Mouse (Mus musculus) neural tube, embryonic 12.5 days (tissue): ENCODE measurements around the gene Fv1. TPM values are rescaled to one million over a fixed set of nuclear protein-coding genes. Genes with fewer than 3 reads are reported as not detected.
A peak's percentile ranks its signal among the peaks of the same experiment; 100 is the strongest.
"Not testable (repeated sequence)": the region's sequence is repeated elsewhere in the genome, so short reads cannot be mapped to it uniquely, and the experiment has no call there.

Experiments
- ATAC-seq: fragments of 200-750 bp; cut with Nextera tagmentation; 2 replicates; pipeline ENCODE4 v1.8.0; 2017; ENCODE audit warnings: low read depth, mild to moderate bottlenecking, moderate TSS enrichment, moderate library complexity; ENCODE audit not compliant: low FRiP score
- H3K27ac ChIP-seq: fragments of 300-500 bp; sonication (generic); 2 replicates; pipeline ENCODE4 v1.5.1; 2016
- H3K27me3 ChIP-seq: fragments of 300-500 bp; sonication (generic); replicated peaks from 2 replicates; pipeline ENCODE4 v1.6.1; 2016; ENCODE audit warnings: mild to moderate bottlenecking
- H3K36me3 ChIP-seq: fragments of 300-500 bp; sonication (generic); 2 replicates; pipeline ENCODE4 v1.6.1; 2016; ENCODE audit warnings: mild to moderate bottlenecking
- H3K4me1 ChIP-seq: fragments of 300-500 bp; sonication (generic); 2 replicates; pipeline ENCODE4 v1.6.1; 2016
- H3K4me2 ChIP-seq: fragments of 300-500 bp; sonication (generic); replicated peaks from 2 replicates; pipeline ENCODE4 v1.6.1; 2016; ENCODE audit warnings: mild to moderate bottlenecking
- H3K4me3 ChIP-seq: fragments of 300-500 bp; sonication (generic); 2 replicates; pipeline ENCODE4 v1.5.1; 2016
- H3K9ac ChIP-seq: fragments of 300-500 bp; sonication (generic); 2 replicates; pipeline ENCODE4 v1.6.1; 2016; ENCODE audit warnings: mild to moderate bottlenecking
- H3K9me3 ChIP-seq: fragments of 300-500 bp; sonication (generic); 2 replicates; pipeline ENCODE4 v1.6.1; 2016; ENCODE audit warnings: mild to moderate bottlenecking
- WGBS: fragments of 180-500 bp; shearing (Covaris S2); methylation state at CpG from one replicate; pipeline ENCODE4 v1.1.7; 2016; 5-methylcytosine and 5-hydroxymethylcytosine counted together
- polyA plus RNA-seq: library from polyadenylated mRNA; unstranded; fragments of >200 nt; fragmentation: Nextera tagmentation; extraction: Ambion mirVana; gene quantifications from 2 replicates; pipeline ENCODE4 v1.2.1, GENCODE M21; 2016

Fv1 gene
- 15.3 and 15.7 TPM in 2 replicates for polyA plus RNA-seq

- Histone ChIP-seq H3K4me1 (peaks cover 23% of the 10 kb centered on the region), H3K27me3 (no peaks in the 10 kb centered on the region), H3K36me3 (peaks cover 44% of the 10 kb centered on the region), H3K9ac (peak within 1 kb of the TSS; percentile 75), H3K27ac (no peak within 1 kb of the TSS), H3K9me3 (no peaks in the 10 kb centered on the region), H3K4me2 (peak within 1 kb of the TSS; percentile 80), H3K4me3 (peak within 1 kb of the TSS; percentile 76)
- peak; percentile 98 for ATAC-seq
- WGBS = under 1% methylated on average over 30 of the region's 30 CpGs
Observed at GRCm38 (mm10) chr4:147868450-147869031, at the start of gene Fv1, which contains the start of gene Miip. Gene Fv1 (plus strand): TSS chr4:147868979. Gene Miip (minus strand): TSS chr4:147868816.

GRCm38 (mm10) chr4:147819659-147820058, 49.1 kb upstream of the Fv1 start:
- ATAC-seq, H3K4me2 ChIP-seq, H3K27me3 ChIP-seq, H3K4me3 ChIP-seq, H3K27ac ChIP-seq, H3K4me1 ChIP-seq, H3K9ac ChIP-seq: not testable (repeated sequence)
- WGBS = 83% methylated on average over 7 of the region's 7 CpGs
- Histone ChIP-seq H3K36me3 (peaks cover 15% of the 10 kb centered on the region), H3K9me3 (peaks cover 48% of the 10 kb centered on the region)

DNA sequence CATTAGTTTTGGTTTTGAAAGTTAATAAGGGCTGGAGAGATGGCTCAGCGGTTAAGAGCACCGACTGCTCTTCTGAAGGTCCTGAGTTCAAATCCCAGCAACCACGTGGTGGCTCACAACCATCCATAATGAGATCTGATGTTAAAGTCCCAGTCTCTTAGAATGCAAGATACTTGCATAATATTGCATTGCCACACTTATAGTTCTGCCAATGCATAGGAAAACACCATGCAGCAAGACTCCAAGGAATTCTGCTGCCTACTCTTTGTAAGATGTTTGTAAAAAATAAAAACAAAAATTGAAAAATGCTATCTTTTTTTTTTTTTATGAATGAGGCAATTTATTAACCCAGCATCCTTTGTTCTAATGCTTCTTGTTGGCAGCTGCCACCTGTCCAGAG, 47.4 kb upstream of the Fv1 start:
- not testable (repeated sequence) for H3K27ac ChIP-seq

DNA sequence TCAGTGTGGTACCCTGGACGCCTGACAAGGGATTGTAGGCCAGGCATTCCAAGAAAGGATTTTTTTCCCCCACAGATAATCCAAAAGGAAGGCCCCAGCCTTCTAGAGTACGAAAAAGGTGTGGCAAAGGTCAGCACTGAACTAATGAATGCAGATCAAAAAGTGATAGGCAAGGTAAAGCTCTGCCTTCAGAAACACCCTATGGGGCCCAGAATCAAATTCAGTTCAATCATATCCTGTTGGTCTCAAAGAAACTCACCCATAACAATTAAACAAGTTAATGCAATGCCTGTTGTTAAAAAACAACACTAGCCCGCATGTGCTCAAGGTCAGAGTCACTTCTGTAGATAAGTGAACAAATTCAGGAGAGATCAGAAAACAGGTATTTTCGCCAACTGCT, 44.4 kb upstream of the Fv1 start:
- 89% methylated on average over 4 of the region's 4 CpGs for WGBS
- Histone ChIP-seq H3K36me3 (peaks cover 62% of the 10 kb centered on the region), H3K27ac (no peak overlapping the region), H3K4me3 (no peak overlapping the region), H3K4me1 (no peaks in the 10 kb centered on the region), H3K9me3 (peaks cover 72% of the 10 kb centered on the region), H3K9ac (no peak overlapping the region), H3K27me3 (no peaks in the 10 kb centered on the region), H3K4me2 (no peak overlapping the region)
- no peak for ATAC-seq

More for the DNA sequence above, 47.4 kb upstream of the Fv1 start:
- not testable (repeated sequence) for H3K4me1 ChIP-seq, H3K27me3 ChIP-seq, H3K4me2 ChIP-seq, H3K9ac ChIP-seq, H3K4me3 ChIP-seq, ATAC-seq
- 91% methylated on average over 3 of the region's 3 CpGs for WGBS
- peaks cover 32% of the 10 kb centered on the region for H3K36me3 ChIP-seq
- peaks cover 61% of the 10 kb centered on the region for H3K9me3 ChIP-seq

GRCm38 (mm10) chr4:147839282-147839681, 29.5 kb upstream of the Fv1 start:
- H3K27ac ChIP-seq, H3K27me3 ChIP-seq, ATAC-seq, H3K9ac ChIP-seq, H3K4me3 ChIP-seq, H3K4me2 ChIP-seq, H3K4me1 ChIP-seq: not testable (repeated sequence)
- Histone ChIP-seq H3K9me3 (peaks cover 24% of the 10 kb centered on the region), H3K36me3 (peaks cover 25% of the 10 kb centered on the region)
- 99% methylated on average over 22 of the region's 26 CpGs for WGBS

- no peak for ATAC-seq
- no peak overlapping the region for H3K9ac ChIP-seq
- no peak overlapping the region for H3K4me3 ChIP-seq
- no peaks in the 10 kb centered on the region for H3K27me3 ChIP-seq
- no peak overlapping the region for H3K4me2 ChIP-seq
- WGBS = 95% methylated on average over 3 of the region's 3 CpGs
- peaks cover 29% of the 10 kb centered on the region for H3K36me3 ChIP-seq
- peaks cover 4% of the 10 kb centered on the region; the same call in 1 of the 2 replicates for H3K4me1 ChIP-seq
- H3K9me3 ChIP-seq = peaks cover 21% of the 10 kb centered on the region
- no peak overlapping the region for H3K27ac ChIP-seq
Observed at GRCm38 (mm10) chr4:147842871-147843270, 25.9 kb upstream of the Fv1 start.

DNA sequence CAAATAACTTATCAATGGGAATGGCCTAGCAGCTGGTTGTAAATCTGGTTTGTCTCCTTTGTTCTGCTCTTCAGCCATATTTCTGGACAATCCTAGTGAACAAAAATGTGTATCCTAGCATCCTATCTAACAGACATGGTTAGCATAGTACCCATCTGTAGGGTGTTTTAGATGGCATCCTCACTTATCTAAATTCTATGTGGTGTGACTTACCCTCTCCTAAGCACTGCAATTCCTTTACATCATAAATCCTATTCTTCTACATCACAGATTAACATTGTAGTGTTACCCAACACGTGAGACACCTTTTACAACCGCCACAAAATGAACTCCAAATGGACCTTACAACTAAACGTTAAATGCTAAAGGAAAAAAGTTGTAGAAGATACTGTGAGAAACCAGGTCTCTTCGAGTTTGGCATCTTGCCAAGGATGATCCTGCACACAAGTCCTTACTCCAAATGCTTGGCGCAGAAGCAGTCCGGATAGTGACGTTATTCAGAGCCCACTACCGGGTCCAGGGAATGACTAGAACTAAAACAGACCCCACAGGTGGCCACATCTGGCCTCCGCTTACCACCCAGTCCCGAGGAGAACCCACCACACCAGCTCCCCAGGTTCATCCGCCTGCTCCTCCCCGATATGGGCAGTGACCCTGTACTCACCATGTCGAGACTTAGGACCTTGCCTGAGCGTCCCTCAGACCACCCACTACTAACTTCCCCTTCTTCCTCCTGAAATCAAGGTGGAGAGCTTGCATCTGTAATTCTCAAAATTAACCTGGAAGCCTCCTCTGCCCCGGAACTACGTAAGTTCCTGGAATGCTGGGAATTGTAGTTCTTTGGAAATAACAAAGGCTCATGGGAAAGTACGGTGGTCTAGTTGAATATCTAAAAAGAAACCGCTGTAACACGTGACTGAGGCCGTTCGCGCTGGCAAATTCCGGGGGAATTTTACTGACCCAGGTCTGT, 20.9 kb upstream of the Fv1 start, which contains the start of gene Zfp933:
Gene Zfp933 (minus strand): TSS at position 753 of the 970 bp plus-strand sequence.
- WGBS = 4% methylated on average over 23 of the region's 23 CpGs
- peaks cover 14% of the 10 kb centered on the region for H3K36me3 ChIP-seq
- peak within 1 kb of the TSS; percentile 57 for H3K4me3 ChIP-seq
- H3K27me3 ChIP-seq = no peaks in the 10 kb centered on the region
- peak within 1 kb of the TSS; percentile 64 for H3K4me2 ChIP-seq
- peak within 1 kb of the TSS; percentile 53 for H3K9ac ChIP-seq
- no peak within 1 kb of the TSS for H3K27ac ChIP-seq
- ATAC-seq = peak; percentile 91
- H3K9me3 ChIP-seq = peaks cover 11% of the 10 kb centered on the region
- H3K4me1 ChIP-seq = peaks cover 4% of the 10 kb centered on the region; the same call in 1 of the 2 replicates

- peaks cover 7% of the 10 kb centered on the region for H3K36me3 ChIP-seq
- ATAC-seq = peak; percentile 73
- peaks cover 4% of the 10 kb centered on the region; the same call in 1 of the 2 replicates for H3K4me1 ChIP-seq
- H3K4me3 ChIP-seq = peak overlapping the region; percentile 57
- peak overlapping the region; percentile 64 for H3K4me2 ChIP-seq
- H3K27ac ChIP-seq = no peak overlapping the region
- peaks cover 5% of the 10 kb centered on the region for H3K9me3 ChIP-seq
- no peaks in the 10 kb centered on the region for H3K27me3 ChIP-seq
- 11% methylated on average over 4 of the region's 4 CpGs for WGBS
- H3K9ac ChIP-seq = peak overlapping the region; percentile 50
Observed at GRCm38 (mm10) chr4:147848584-147848991, 20.2 kb upstream of the Fv1 start.

DNA sequence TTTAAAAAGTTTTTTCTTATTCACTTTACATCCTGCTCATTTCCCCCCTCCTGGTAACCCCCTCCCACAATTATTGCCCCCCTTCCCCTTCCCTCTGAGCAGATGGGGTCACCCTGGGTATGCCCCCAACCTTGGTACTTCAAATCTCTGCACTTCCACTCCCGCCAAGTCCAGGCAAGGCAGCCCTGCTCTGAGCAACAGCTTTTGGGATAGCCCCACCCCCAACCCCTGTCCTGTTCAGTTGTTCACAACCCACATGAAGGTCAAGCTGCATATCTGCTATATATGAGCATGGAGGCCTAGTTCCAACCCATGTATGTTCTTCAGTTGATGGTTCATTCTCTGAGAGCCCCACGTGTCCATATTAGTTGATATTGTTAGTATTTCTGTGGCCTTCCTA, 18.0 kb upstream of the Fv1 start:
- no peak for ATAC-seq
- 84% methylated on average over 2 of the region's 2 CpGs for WGBS
- no peak overlapping the region for H3K27ac ChIP-seq
- H3K36me3 ChIP-seq = no peaks in the 10 kb centered on the region
- H3K27me3 ChIP-seq = no peaks in the 10 kb centered on the region
- peaks cover 4% of the 10 kb centered on the region; the same call in 1 of the 2 replicates for H3K4me1 ChIP-seq
- H3K9ac ChIP-seq = no peak overlapping the region
- no peak overlapping the region for H3K4me3 ChIP-seq
- H3K9me3 ChIP-seq = no peaks in the 10 kb centered on the region
- H3K4me2 ChIP-seq = no peak overlapping the region

GRCm38 (mm10) chr4:147862051-147862450, 6.7 kb upstream of the Fv1 start:
- H3K27me3 ChIP-seq = no peaks in the 10 kb centered on the region
- peaks cover 59% of the 10 kb centered on the region for H3K36me3 ChIP-seq
- no peak overlapping the region for H3K4me2 ChIP-seq
- WGBS = 95% methylated on average over 3 of the region's 3 CpGs
- no peaks in the 10 kb centered on the region for H3K4me1 ChIP-seq
- H3K27ac ChIP-seq = no peak overlapping the region
- no peak overlapping the region for H3K4me3 ChIP-seq
- no peaks in the 10 kb centered on the region for H3K9me3 ChIP-seq
- no peak for ATAC-seq
- H3K9ac ChIP-seq = no peak overlapping the region

- H3K4me1 ChIP-seq = peaks cover 23% of the 10 kb centered on the region
- no peak overlapping the region for H3K4me2 ChIP-seq
- no peak overlapping the region for H3K27ac ChIP-seq
- ATAC-seq = no peak
- no peak overlapping the region for H3K9ac ChIP-seq
- peaks cover 53% of the 10 kb centered on the region for H3K36me3 ChIP-seq
- WGBS = 96% methylated on average over 6 of the region's 6 CpGs
- no peaks in the 10 kb centered on the region for H3K9me3 ChIP-seq
- H3K4me3 ChIP-seq = no peak overlapping the region
- H3K27me3 ChIP-seq = no peaks in the 10 kb centered on the region
Observed at GRCm38 (mm10) chr4:147865651-147866050, 3.1 kb upstream of the Fv1 start.

DNA sequence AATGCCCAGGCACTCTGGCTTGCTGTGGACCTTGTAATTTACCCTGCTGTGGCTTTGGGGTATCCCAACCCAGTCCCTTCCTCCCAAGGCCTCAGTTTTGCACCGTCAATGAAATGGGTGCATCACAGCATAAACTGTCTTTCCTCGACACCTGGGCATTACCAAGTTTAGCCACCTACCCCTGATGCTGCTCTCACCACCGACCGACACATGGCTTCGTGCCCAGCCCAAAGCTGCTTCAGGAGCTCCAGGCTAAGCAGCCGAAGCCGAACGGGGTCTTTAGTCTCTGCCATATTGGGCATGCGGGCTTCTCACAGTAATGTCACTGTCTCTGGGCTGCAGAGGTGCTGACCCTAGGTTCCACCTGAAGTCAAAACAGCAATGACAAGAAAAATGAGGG, 2.7 kb upstream of the Fv1 start:
- ATAC-seq = no peak
- peaks cover 23% of the 10 kb centered on the region for H3K4me1 ChIP-seq
- no peak overlapping the region for H3K27ac ChIP-seq
- H3K36me3 ChIP-seq = peaks cover 51% of the 10 kb centered on the region
- H3K9ac ChIP-seq = no peak overlapping the region
- no peaks in the 10 kb centered on the region for H3K9me3 ChIP-seq
- H3K4me3 ChIP-seq = no peak overlapping the region
- 94% methylated on average over 9 of the region's 9 CpGs for WGBS
- no peaks in the 10 kb centered on the region for H3K27me3 ChIP-seq
- H3K4me2 ChIP-seq = no peak overlapping the region
